Mouse (Mus musculus): ENCODE data around the gene Il15ra.
A peak's percentile ranks its signal among the peaks of the same experiment; 100 is the strongest.

Gene Il15ra

GRCm38 (mm10) chr2:11706746-11707065 lies 1.6 kb downstream of the Il15ra start:
- DNase-seq (ENCODE audit: inconsistent age in 2 of 2, low spot score in 1 of 2), result peak; percentile 51 to 82

GRCm38 (mm10) chr2:11708538-11708937 lies 3.4 kb downstream of the Il15ra start:
- DNase-seq (ENCODE audit: inconsistent age in 2 of 2, low spot score in 1 of 2), result peak; percentile 13 to 56

GRCm38 (mm10) chr2:11710101-11710500 lies 5.0 kb downstream of the Il15ra start:
- peak; percentile 21 to 69 for DNase-seq (ENCODE audit: inconsistent age in 2 of 2, low spot score in 1 of 2)

- DNase-seq (ENCODE audit: inconsistent age in 2 of 2, low spot score in 1 of 2), result peak; percentile 24 to 64
These were observed 7.4 kb downstream of the Il15ra start for GRCm38 (mm10) chr2:11712483-11712990.

- DNase-seq (ENCODE audit: inconsistent age in 2 of 2, low spot score in 1 of 2), result peak in 1 of 2 experiments; percentile 80
These were observed 7.9 kb downstream of the Il15ra start for GRCm38 (mm10) chr2:11713021-11713420.

GRCm38 (mm10) chr2:11714535-11714934 lies 9.4 kb downstream of the Il15ra start:
- DNase-seq (ENCODE audit: inconsistent age in 2 of 2, low spot score in 1 of 2), result no peak

- no peak for DNase-seq (ENCODE audit: inconsistent age in 2 of 2, low spot score in 1 of 2)
These were observed 13.5 kb downstream of the Il15ra start for GRCm38 (mm10) chr2:11718573-11718972.

- DNase-seq (ENCODE audit: inconsistent age in 2 of 2, low spot score in 1 of 2), result no peak
These were observed 17.5 kb downstream of the Il15ra start for GRCm38 (mm10) chr2:11722564-11722963.

- no peak for DNase-seq (ENCODE audit: inconsistent age in 2 of 2, low spot score in 1 of 2)
These were observed 22.5 kb downstream of the Il15ra start for GRCm38 (mm10) chr2:11727574-11727973.

- DNase-seq (ENCODE audit: inconsistent age in 2 of 2, low spot score in 1 of 2), result no peak
These were observed 24.0 kb downstream of the Il15ra start for GRCm38 (mm10) chr2:11729091-11729490.

- no peak for DNase-seq (ENCODE audit: inconsistent age in 2 of 2, low spot score in 1 of 2)
These were observed 27.9 kb downstream of the Il15ra start for GRCm38 (mm10) chr2:11732978-11733377.

GRCm38 (mm10) chr2:11735853-11736252 lies 30.8 kb downstream of the Il15ra start:
- no peak for DNase-seq (ENCODE audit: inconsistent age in 2 of 2, low spot score in 1 of 2)

GRCm38 (mm10) chr2:11738794-11739193 lies 33.7 kb downstream of the Il15ra start:
- DNase-seq (ENCODE audit: inconsistent age in 2 of 2, low spot score in 1 of 2), result no peak

GRCm38 (mm10) chr2:11739516-11740051 lies 34.5 kb downstream of the Il15ra start:
- DNase-seq (ENCODE audit: inconsistent age in 2 of 2, low spot score in 1 of 2), result no peak

- no peak for DNase-seq (ENCODE audit: inconsistent age in 2 of 2, low spot score in 1 of 2)
These were observed 57.5 kb downstream of the Il15ra start for GRCm38 (mm10) chr2:11762541-11762940.

- no peak for DNase-seq (ENCODE audit: inconsistent age in 2 of 2, low spot score in 1 of 2)
These were observed 60.6 kb downstream of the Il15ra start for GRCm38 (mm10) chr2:11765694-11766093.

GRCm38 (mm10) chr2:11766485-11767160 lies 61.5 kb downstream of the Il15ra start:
- DNase-seq (ENCODE audit: inconsistent age in 2 of 2, low spot score in 1 of 2), result no peak

- DNase-seq (ENCODE audit: inconsistent age in 2 of 2, low spot score in 1 of 2), result peak; percentile 52 to 58
These were observed 62.1 kb downstream of the Il15ra start for GRCm38 (mm10) chr2:11767161-11767545.

- DNase-seq (ENCODE audit: inconsistent age in 2 of 2, low spot score in 1 of 2), result no peak
These were observed 66.6 kb downstream of the Il15ra start for GRCm38 (mm10) chr2:11771701-11772100.

- no peak for DNase-seq (ENCODE audit: inconsistent age in 2 of 2, low spot score in 1 of 2)
These were observed 67.3 kb downstream of the Il15ra start for GRCm38 (mm10) chr2:11772401-11772800.

- no peak for DNase-seq (ENCODE audit: inconsistent age in 2 of 2, low spot score in 1 of 2)
These were observed 69.3 kb downstream of the Il15ra start for GRCm38 (mm10) chr2:11774426-11774825.

- no peak for DNase-seq (ENCODE audit: inconsistent age in 2 of 2, low spot score in 1 of 2)
These were observed 70.0 kb downstream of the Il15ra start for GRCm38 (mm10) chr2:11775121-11775520.

- no peak for DNase-seq (ENCODE audit: inconsistent age in 2 of 2, low spot score in 1 of 2)
These were observed 71.3 kb downstream of the Il15ra start for GRCm38 (mm10) chr2:11776415-11776814.

Data from adrenal gland, adult (tissue).